Mouse (Mus musculus): Measurements from ENCODE around the gene Abca1.

DNA sequence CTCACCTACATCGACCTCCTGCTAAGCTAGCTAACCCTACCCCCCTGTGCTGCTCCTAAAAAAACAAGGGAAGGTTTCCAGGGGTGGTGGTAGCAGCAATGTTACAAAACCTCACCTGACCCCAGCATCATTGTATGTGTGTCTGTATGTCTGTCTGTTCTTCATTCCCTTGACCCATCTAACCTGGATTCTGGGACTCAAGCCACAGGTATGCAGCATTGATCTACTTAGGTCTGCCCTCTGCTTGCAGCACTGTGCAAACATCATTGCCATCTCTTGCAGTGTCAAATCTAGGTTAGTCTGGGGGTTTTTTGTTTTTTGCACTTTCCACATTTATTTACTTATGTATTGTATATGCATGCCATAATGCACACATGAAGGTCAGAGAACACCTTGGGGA lies 141.3 kb downstream of the Abca1 start:
- TF ChIP-seq POLR2A (IDR thresholded peaks at IDR 0.05; ENCODE audit: low read depth, low read length) = no peak
- TF ChIP-seq CTCF (conservative IDR thresholded peaks at IDR 0.05; ENCODE audit: insufficient read depth, insufficient read length, low read depth, low read length) = no peak
